In the genomic region with DNA sequence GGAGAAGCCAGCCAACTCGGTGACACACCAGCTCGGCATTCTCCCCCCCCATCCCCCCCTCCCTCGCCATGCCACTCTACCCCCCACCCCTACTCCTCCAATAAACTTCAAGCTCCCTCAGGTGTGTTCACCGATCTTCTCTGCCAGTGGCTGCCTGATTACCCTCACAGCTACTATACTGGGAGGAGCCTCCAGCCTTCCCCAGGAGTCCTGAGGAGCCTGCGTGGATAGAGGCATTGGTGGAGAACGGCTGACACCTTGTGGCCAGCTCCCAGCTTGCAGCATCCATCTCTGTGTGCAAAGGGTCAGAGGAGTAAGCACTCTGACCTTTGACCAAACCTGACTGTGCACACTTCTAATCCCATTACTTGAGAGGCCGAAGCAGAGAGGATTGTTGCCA, we compare ENCODE assay signal across 8 mouse cellular contexts. TPM values are rescaled to one million over a fixed set of nuclear protein-coding genes. Genes with fewer than 3 reads are reported as not detected.
DNase-seq lines count a peak whose midpoint lies in the region; ATAC-seq lines count a peak whose summit lies in the region.

No protein-coding gene starts in this region.

- no peak overlapping the region for H3K4me2 ChIP-seq in hindbrain, embryonic 11.5 days (replicated peaks; ENCODE audit: low read depth, low read length)

- DNase-seq in NIH3T3 (ENCODE audit: low read depth) = peak; percentile 89
- DNase-seq in cerebellum, adult 8-10 months = peak; percentile 82
- peak; percentile 70 to 89 for DNase-seq in frontal cortex, adult 2 months (ENCODE audit: extremely low spot score in 1 of 2, low spot score in 1 of 2)
- DNase-seq in hindbrain, embryonic 11.5 days (ENCODE audit: low spot score) = peak; percentile 83
- peak; percentile 72 to 77 for DNase-seq in layer of hippocampus, postnatal 36 days
- DNase-seq in lung, postnatal 4 days = peak; percentile 82 to 88
- peak; percentile 85 to 86 for DNase-seq in right cerebral cortex, adult 2 months (ENCODE audit: low spot score in 2 of 2)
- peak; percentile 67 to 81 for DNase-seq in urinary bladder, postnatal 36 days (ENCODE audit: low spot score in 2 of 2)

- no peaks in the 10 kb centered on the region for H3K36me3 ChIP-seq in hindbrain, embryonic 11.5 days (ENCODE audit: control insufficient read depth, insufficient read depth, low read length)

- ATAC-seq in hindbrain, embryonic 11.5 days (ENCODE audit: low FRiP score) = peak; percentile 66

- H3K9ac ChIP-seq in hindbrain, embryonic 11.5 days (ENCODE audit: low read depth, low read length) = no peak overlapping the region

- no peaks in the 10 kb centered on the region for H3K9me3 ChIP-seq in hindbrain, embryonic 11.5 days (ENCODE audit: control insufficient read depth, low read length)

- H3K4me1 ChIP-seq in hindbrain, embryonic 11.5 days (replicated peaks; ENCODE audit: control insufficient read depth, insufficient read depth, low read length) = peaks cover 3% of the 10 kb centered on the region; the same call in 1 of the 2 replicates

- H3K27me3 ChIP-seq in hindbrain, embryonic 11.5 days (ENCODE audit: control insufficient read depth, insufficient read depth, low read length) = no peaks in the 10 kb centered on the region

- H3K4me3 ChIP-seq in hindbrain, embryonic 11.5 days (ENCODE audit: low read depth, low read length) = no peak overlapping the region

- 10% methylated on average over 7 of the region's 7 CpGs for WGBS in hindbrain, embryonic 11.5 days

- no peak overlapping the region for H3K27ac ChIP-seq in hindbrain, embryonic 11.5 days (ENCODE audit: low read depth, low read length)

RNA-seq across cellular contexts. Expression of a gene that starts 6.8 kb away (rescaled TPM):
- polyA plus RNA-seq in frontal cortex, adult 2 months (2012; rRNA removed) = 21.4 and 43.0 TPM in 2 replicates
- 20.1 and 24.9 TPM in 2 replicates for polyA plus RNA-seq in hindbrain, embryonic 11.5 days (2014; fragmentation: Nextera tagmentation; extraction: Ambion mirVana)
- total RNA-seq in layer of hippocampus, postnatal 36 days (2021) = 100 to 1,000 TPM in 1 of 2 experiments, 10 to 100 TPM in 1; 97.8 to 105 TPM

RNA-seq across cellular contexts. Expression of a gene that starts 32.6 kb away (rescaled TPM):
- 0.68 and 0.86 TPM in 2 replicates for polyA plus RNA-seq in frontal cortex, adult 2 months (2012; rRNA removed)
- 0.11 TPM in 2 replicates for polyA plus RNA-seq in hindbrain, embryonic 11.5 days (2014; fragmentation: Nextera tagmentation; extraction: Ambion mirVana)
- not detected for total RNA-seq in layer of hippocampus, postnatal 36 days (2021)
